In genomic region chr10:81025047-81025621, GRCm38 (mm10) we compare ENCODE assay signal across 8 mouse cellular contexts. TPM values are rescaled to one million over a fixed set of nuclear protein-coding genes. Genes with fewer than 3 reads are reported as not detected.
DNase-seq lines count a peak whose midpoint lies in the region; ATAC-seq and TF ChIP-seq lines count a peak whose summit lies in the region.

No protein-coding gene starts in this region.

- no peak overlapping the region for H3K9ac ChIP-seq in heart, embryonic 16.5 days (ENCODE audit: low read length)
- peak overlapping the region; percentile 75 for H3K9ac ChIP-seq in forebrain, embryonic 13.5 days
- H3K9ac ChIP-seq in liver, embryonic 14.5 days (replicated peaks): no peak overlapping the region

- no peak for TF ChIP-seq CTCF in liver, embryonic 14.5 days (IDR thresholded peaks at IDR 0.05; ENCODE audit: low read depth)

- peaks cover 6% of the 10 kb centered on the region for H3K4me1 ChIP-seq in heart, embryonic 16.5 days (ENCODE audit: control insufficient read depth, insufficient read depth, low read length)
- peaks cover 14% of the 10 kb centered on the region for H3K4me1 ChIP-seq in forebrain, embryonic 13.5 days
- no peaks in the 10 kb centered on the region for H3K4me1 ChIP-seq in liver, embryonic 14.5 days (replicated peaks; ENCODE audit: control insufficient read depth in 2 of 2, insufficient read depth in 2 of 2, low read length in 1 of 2)

- H3K4me2 ChIP-seq in heart, embryonic 16.5 days (ENCODE audit: low read depth, low read length): peak overlapping the region; percentile 41; the same call in 1 of the 2 replicates
- H3K4me2 ChIP-seq in forebrain, embryonic 13.5 days: peak overlapping the region; percentile 75
- peak overlapping the region; percentile 24 for H3K4me2 ChIP-seq in liver, embryonic 14.5 days (ENCODE audit: low read depth)

- H3K27me3 ChIP-seq in heart, embryonic 16.5 days (ENCODE audit: control insufficient read depth, insufficient read depth, low read length): peaks cover 40% of the 10 kb centered on the region
- H3K27me3 ChIP-seq in forebrain, embryonic 13.5 days: peaks cover 44% of the 10 kb centered on the region
- peaks cover 32% of the 10 kb centered on the region for H3K27me3 ChIP-seq in liver, embryonic 14.5 days (ENCODE audit: control insufficient read depth, insufficient read depth, low read length)

- H3K36me3 ChIP-seq in heart, embryonic 16.5 days (ENCODE audit: control insufficient read depth, insufficient read depth): no peaks in the 10 kb centered on the region
- peaks cover 7% of the 10 kb centered on the region for H3K36me3 ChIP-seq in forebrain, embryonic 13.5 days (ENCODE audit: poor library complexity, severe bottlenecking)
- H3K36me3 ChIP-seq in liver, embryonic 14.5 days (replicated peaks; ENCODE audit: control insufficient read depth, insufficient read depth, low read depth): no peaks in the 10 kb centered on the region

- H3K4me3 ChIP-seq in heart, embryonic 16.5 days (ENCODE audit: low read length): no peak overlapping the region
- peak overlapping the region; percentile 49 for H3K4me3 ChIP-seq in forebrain, embryonic 13.5 days
- 0 out of 4 replicates have a peak overlapping the region, but pooled peaks of 1 of the 2 experiments have one; percentile 6 for H3K4me3 ChIP-seq in liver, embryonic 14.5 days (ENCODE audit: insufficient read depth in 1 of 2, low read depth in 2 of 2, low read length in 2 of 2)

- H3K27ac ChIP-seq in heart, embryonic 16.5 days (ENCODE audit: low read length): no peak overlapping the region
- no peak overlapping the region for H3K27ac ChIP-seq in forebrain, embryonic 13.5 days
- no peak overlapping the region for H3K27ac ChIP-seq in liver, embryonic 14.5 days

- no peak for ATAC-seq in heart, embryonic 16.5 days (replicated peaks; ENCODE audit: extremely low read depth, insufficient read depth, low FRiP score)
- peak; percentile 52 for ATAC-seq in forebrain, embryonic 13.5 days
- ATAC-seq in liver, embryonic 14.5 days (ENCODE audit: insufficient read depth): no peak

- DNase-seq in heart, postnatal 36 days: no peak
- DNase-seq in brain, adult 2 months (ENCODE audit: low read depth, low spot score): peak; percentile 49
- no peak for DNase-seq in liver, embryonic 14.5 days (ENCODE audit: low read depth in 3 of 3, low spot score in 3 of 3)
- DNase-seq in frontal cortex, adult 2 months (ENCODE audit: extremely low spot score in 1 of 2, low spot score in 1 of 2): no peak
- no peak for DNase-seq in ovary, postnatal 36 days (ENCODE audit: low spot score)
- DNase-seq in left cerebral cortex, adult 8-10 months (ENCODE audit: low spot score in 2 of 2): no peak

- 2% methylated on average over 41 of the region's 43 CpGs for WGBS in heart, embryonic 16.5 days
- WGBS in forebrain, embryonic 13.5 days: 1% methylated on average over 26 of the region's 43 CpGs
- WGBS in liver, embryonic 14.5 days (ENCODE audit: insufficient replicate concordance): 2% methylated on average over 43 of the region's 43 CpGs

- H3K9me3 ChIP-seq in heart, embryonic 16.5 days (replicated peaks; ENCODE audit: control insufficient read depth, low read length): peaks cover 2% of the 10 kb centered on the region; the same call in 1 of the 2 replicates
- no peaks in the 10 kb centered on the region for H3K9me3 ChIP-seq in forebrain, embryonic 13.5 days (replicated peaks)
- no peaks in the 10 kb centered on the region for H3K9me3 ChIP-seq in liver, embryonic 14.5 days (ENCODE audit: control insufficient read depth, low read length)

- intact Hi-C loops in heart, postnatal 36 days (cut with DNase I): no loop called here

- no peak for TF ChIP-seq EP300 in liver, embryonic 14.5 days (IDR thresholded peaks at IDR 0.05; ENCODE audit: low read depth)

RNA-seq across cellular contexts. Expression of gene Diras1, which starts 0.3 kb away (rescaled TPM):
- 0.06 and 0.09 TPM in 2 replicates for polyA plus RNA-seq in heart, embryonic 16.5 days (2015; fragmentation: Nextera tagmentation; extraction: Ambion mirVana)
- not detected for total RNA-seq in heart, postnatal 36 days (2021)
- 13.4 and 15.0 TPM in 2 replicates for polyA plus RNA-seq in forebrain, embryonic 13.5 days (2015; fragmentation: Nextera tagmentation; extraction: Ambion mirVana)
- 0.05 TPM in 1 of 2 replicates, not detected in the other for polyA plus RNA-seq in liver, embryonic 14.5 days (2012; rRNA removed)
- polyA plus RNA-seq in liver, embryonic 14.5 days (2014; fragmentation: Nextera tagmentation; extraction: Ambion mirVana): not detected in 2 replicates
- polyA plus RNA-seq in frontal cortex, adult 2 months (2012; rRNA removed): 79.6 and 82.1 TPM in 2 replicates
- 100 to 1,000 TPM; 115 to 131 (median 118) TPM for total RNA-seq in left cerebral cortex, adult 8-10 months (2022)

RNA-seq across cellular contexts. Expression of gene Gng7, which starts 10.4 kb away (rescaled TPM):
- 1.4 TPM in 2 replicates for polyA plus RNA-seq in heart, embryonic 16.5 days (2015; fragmentation: Nextera tagmentation; extraction: Ambion mirVana)
- under 1 TPM; 0.22 to 0.67 TPM for total RNA-seq in heart, postnatal 36 days (2021)
- 14.8 and 17.6 TPM in 2 replicates for polyA plus RNA-seq in forebrain, embryonic 13.5 days (2015; fragmentation: Nextera tagmentation; extraction: Ambion mirVana)
- 0.19 and 0.25 TPM in 2 replicates for polyA plus RNA-seq in liver, embryonic 14.5 days (2012; rRNA removed)
- polyA plus RNA-seq in liver, embryonic 14.5 days (2014; fragmentation: Nextera tagmentation; extraction: Ambion mirVana): 0.23 and 0.33 TPM in 2 replicates
- polyA plus RNA-seq in frontal cortex, adult 2 months (2012; rRNA removed): 80.8 and 101 TPM in 2 replicates
- 100 to 1,000 TPM; 204 to 252 (median 224) TPM for total RNA-seq in left cerebral cortex, adult 8-10 months (2022)

RNA-seq across cellular contexts. Expression of gene Slc39a3, which starts 12.1 kb away (rescaled TPM):
- 9.6 and 10.8 TPM in 2 replicates for polyA plus RNA-seq in heart, embryonic 16.5 days (2015; fragmentation: Nextera tagmentation; extraction: Ambion mirVana)
- 10 to 100 TPM; 14.5 to 14.6 TPM for total RNA-seq in heart, postnatal 36 days (2021)
- polyA plus RNA-seq in forebrain, embryonic 13.5 days (2015; fragmentation: Nextera tagmentation; extraction: Ambion mirVana): 33.4 and 37.8 TPM in 2 replicates
- polyA plus RNA-seq in liver, embryonic 14.5 days (2012; rRNA removed): 4.2 and 4.4 TPM in 2 replicates
- 2.7 and 3.2 TPM in 2 replicates for polyA plus RNA-seq in liver, embryonic 14.5 days (2014; fragmentation: Nextera tagmentation; extraction: Ambion mirVana)
- 67.1 and 70.1 TPM in 2 replicates for polyA plus RNA-seq in frontal cortex, adult 2 months (2012; rRNA removed)
- total RNA-seq in left cerebral cortex, adult 8-10 months (2022): 10 to 100 TPM; 53.9 to 58.9 (median 56.4) TPM

RNA-seq across cellular contexts. Expression of gene Sgta, which starts 34.8 kb away (rescaled TPM):
- 166 and 174 TPM in 2 replicates for polyA plus RNA-seq in heart, embryonic 16.5 days (2015; fragmentation: Nextera tagmentation; extraction: Ambion mirVana)
- total RNA-seq in heart, postnatal 36 days (2021): 10 to 100 TPM; 96.1 to 99.9 TPM
- 273 and 305 TPM in 2 replicates for polyA plus RNA-seq in forebrain, embryonic 13.5 days (2015; fragmentation: Nextera tagmentation; extraction: Ambion mirVana)
- 38.4 and 43.6 TPM in 2 replicates for polyA plus RNA-seq in liver, embryonic 14.5 days (2012; rRNA removed)
- 43.8 and 48.0 TPM in 2 replicates for polyA plus RNA-seq in liver, embryonic 14.5 days (2014; fragmentation: Nextera tagmentation; extraction: Ambion mirVana)
- 207 and 208 TPM in 2 replicates for polyA plus RNA-seq in frontal cortex, adult 2 months (2012; rRNA removed)
- 100 to 1,000 TPM; 165 to 176 (median 169) TPM for total RNA-seq in left cerebral cortex, adult 8-10 months (2022)

RNA-seq across cellular contexts. Expression of gene Thop1, which starts 44.7 kb away (rescaled TPM):
- polyA plus RNA-seq in heart, embryonic 16.5 days (2015; fragmentation: Nextera tagmentation; extraction: Ambion mirVana): 29.8 and 31.4 TPM in 2 replicates
- total RNA-seq in heart, postnatal 36 days (2021): 10 to 100 TPM; 11.9 to 13.1 TPM
- 55.8 and 60.5 TPM in 2 replicates for polyA plus RNA-seq in forebrain, embryonic 13.5 days (2015; fragmentation: Nextera tagmentation; extraction: Ambion mirVana)
- 20.5 and 21.7 TPM in 2 replicates for polyA plus RNA-seq in liver, embryonic 14.5 days (2012; rRNA removed)
- polyA plus RNA-seq in liver, embryonic 14.5 days (2014; fragmentation: Nextera tagmentation; extraction: Ambion mirVana): 15.0 and 17.7 TPM in 2 replicates
- polyA plus RNA-seq in frontal cortex, adult 2 months (2012; rRNA removed): 60.8 and 63.1 TPM in 2 replicates
- 10 to 100 TPM; 37.2 to 47.4 (median 43.3) TPM for total RNA-seq in left cerebral cortex, adult 8-10 months (2022)

Comparison
In these comparisons a context has a peak if more than half of its experiments do, and no peak if none do; other contexts are left out.
1. H3K4me2 ChIP-seq: peak in every context shown above with its lines; median percentile 75 in forebrain, embryonic 13.5 days; 41 in heart, embryonic 16.5 days; 24 in liver, embryonic 14.5 days.
2. RNA of gene Diras1, which starts 0.3 kb away (polyA plus RNA-seq): 79.6 to 82.1 TPM in frontal cortex, adult 2 months and 13.4 to 15.0 TPM in forebrain, embryonic 13.5 days; 0.06 to 0.09 TPM in heart, embryonic 16.5 days and 0.05 TPM in liver, embryonic 14.5 days; every median in the first group is over 10 times any median in the second.